Mouse (Mus musculus): Measurements from ENCODE around the gene Dcaf12l2. TPM values are rescaled to one million over a fixed set of nuclear protein-coding genes. Genes with fewer than 3 reads are reported as not detected.
A peak's percentile ranks its signal among the peaks of the same experiment; 100 is the strongest.

The Dcaf12l2 gene
- 3.2 and 3.6 TPM in 2 replicates for polyA plus RNA-seq (2015; fragmentation: Nextera tagmentation; extraction: Ambion mirVana)

GRCm38 (mm10) chrX:44367646-44368521, at the start of gene Dcaf12l2:
TSS of gene Dcaf12l2 (minus strand) at chrX:44368342.
- H3K27me3 ChIP-seq = no peaks in the 10 kb centered on the region
- peak within 1 kb of the TSS; percentile 51 for H3K4me3 ChIP-seq
- ATAC-seq (ENCODE audit: low FRiP score, low read depth) = peak; percentile 90
- H3K4me1 ChIP-seq = no peaks in the 10 kb centered on the region
- peak within 1 kb of the TSS; percentile 66 for H3K4me2 ChIP-seq (replicated peaks)
- no peak within 1 kb of the TSS for H3K27ac ChIP-seq
- peak within 1 kb of the TSS; percentile 64 for H3K9ac ChIP-seq
- 16% methylated on average over 50 of the region's 57 CpGs for WGBS
- H3K36me3 ChIP-seq = no peaks in the 10 kb centered on the region
- H3K9me3 ChIP-seq = no peaks in the 10 kb centered on the region

DNA sequence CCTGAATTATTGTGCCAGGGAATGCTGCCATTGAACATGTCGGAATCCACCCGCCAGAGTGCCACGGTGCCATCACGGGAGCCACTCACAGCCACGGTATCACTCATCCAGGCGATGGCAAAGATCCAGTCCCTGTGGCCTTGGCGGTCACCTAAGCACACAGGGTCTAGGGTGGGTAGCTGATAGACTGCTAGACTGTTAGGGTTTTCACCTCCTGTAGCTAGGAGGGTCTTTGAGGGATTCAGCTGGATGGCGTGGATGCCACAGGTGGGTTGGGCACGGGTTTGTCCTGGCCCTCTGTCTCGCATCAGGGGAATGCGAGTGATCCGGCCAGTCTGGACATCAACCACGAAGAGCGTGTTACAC, 879 bp downstream of the Dcaf12l2 start:
- no peaks in the 10 kb centered on the region for H3K36me3 ChIP-seq
- H3K9me3 ChIP-seq = no peaks in the 10 kb centered on the region
- H3K27ac ChIP-seq = no peak overlapping the region
- peak overlapping the region; percentile 51 for H3K4me3 ChIP-seq
- H3K27me3 ChIP-seq = no peaks in the 10 kb centered on the region
- WGBS = 71% methylated on average over 14 of the region's 14 CpGs
- peak; percentile 24; the same call in 1 of the 2 replicates for ATAC-seq (ENCODE audit: low FRiP score, low read depth)
- H3K9ac ChIP-seq = peak overlapping the region; percentile 64
- peak overlapping the region; percentile 66 for H3K4me2 ChIP-seq (replicated peaks)
- no peaks in the 10 kb centered on the region for H3K4me1 ChIP-seq

All from limb, embryonic 13.5 days (tissue).